Mouse (Mus musculus) myocyte (in vitro differentiated cells): Measurements from ENCODE around the gene Ldlrad3. TPM values are rescaled to one million over a fixed set of nuclear protein-coding genes. Genes with fewer than 3 reads are reported as not detected.

Experiments
- H3K27me3 ChIP-seq: one replicate; pipeline ENCODE4 v1.6.1; 2011; ENCODE audit not compliant: control insufficient read depth, insufficient read depth, insufficient read length
- H3K36me3 ChIP-seq: one replicate; pipeline ENCODE4 v1.6.1; 2011; ENCODE audit not compliant: control insufficient read depth, insufficient read depth
- H3K4me2 ChIP-seq: one replicate; pipeline ENCODE4 v1.6.1; 2011; ENCODE audit warnings: low read depth, control low read depth
- H3K4me3 ChIP-seq: one replicate; pipeline ENCODE4 v1.5.1; 2011; ENCODE audit warnings: mild to moderate bottlenecking, control low read depth, moderate library complexity
- H3K79me2 ChIP-seq: one replicate; pipeline ENCODE4 v1.6.1; 2011; ENCODE audit not compliant: control insufficient read depth, insufficient read depth
- H3ac ChIP-seq: one replicate; pipeline ENCODE4 v1.6.1; 2011; ENCODE audit not compliant: control insufficient read depth, insufficient read length
- CEBPB ChIP-seq: IDR thresholded peaks from 2 replicates; pipeline ENCODE4 v1.6.1; 2011; ENCODE audit warnings: mild to moderate bottlenecking, moderate library complexity; ENCODE audit not compliant: poor library complexity, insufficient read depth, severe bottlenecking
- E2F4 ChIP-seq: IDR thresholded peaks from one replicate; pipeline ENCODE4 v1.6.1; 2011; ENCODE audit warnings: mild to moderate bottlenecking, control low read depth, moderate library complexity; ENCODE audit not compliant: insufficient read depth
- MAX ChIP-seq: IDR thresholded peaks from one replicate; pipeline ENCODE4 v1.6.1; 2011; ENCODE audit warnings: low read depth, mild to moderate bottlenecking, control low read depth
- MYOD1 ChIP-seq, 3 experiments: IDR thresholded peaks; one replicate each; pipeline ENCODE4 v1.6.1; 2011; ENCODE audit warnings: control low read depth in 2 of 3, low read depth in 2 of 3, mild to moderate bottlenecking in 2 of 3, moderate library complexity in 1 of 3; ENCODE audit not compliant: insufficient read length in 2 of 3, control insufficient read depth in 1 of 3
- MYOG ChIP-seq, 3 experiments: IDR thresholded peaks; one replicate each; pipeline ENCODE4 v1.6.1; 2011; ENCODE audit warnings: control low read depth in 2 of 3, low read depth in 2 of 3, mild to moderate bottlenecking in 2 of 3; ENCODE audit not compliant: insufficient read length in 2 of 3, control insufficient read depth in 1 of 3, insufficient read depth in 1 of 3
- POLR2A ChIP-seq: IDR thresholded peaks from one replicate; pipeline ENCODE4 v1.6.1; 2011; ENCODE audit warnings: low read depth, mild to moderate bottlenecking, control low read depth, moderate library complexity; ENCODE audit not compliant: insufficient read length
- POLR2AphosphoS2 ChIP-seq: IDR thresholded peaks from one replicate; pipeline ENCODE4 v1.6.1; 2011; ENCODE audit warnings: low read depth, control low read depth; ENCODE audit not compliant: insufficient read length
- REST ChIP-seq: IDR thresholded peaks from one replicate; pipeline ENCODE4 v1.6.1; 2011; ENCODE audit warnings: mild to moderate bottlenecking, control low read depth, moderate library complexity; ENCODE audit not compliant: insufficient read depth, insufficient read length
- SRF ChIP-seq: IDR thresholded peaks from one replicate; pipeline ENCODE4 v1.6.1; 2011; ENCODE audit warnings: low read depth; ENCODE audit not compliant: control insufficient read depth, insufficient read length
- TCF12 ChIP-seq: IDR thresholded peaks from one replicate; pipeline ENCODE4 v1.6.1; 2011; ENCODE audit warnings: mild to moderate bottlenecking, control low read depth; ENCODE audit not compliant: poor library complexity, insufficient read depth, severe bottlenecking
- TCF3 ChIP-seq: IDR thresholded peaks from one replicate; pipeline ENCODE4 v1.6.1; 2011; ENCODE audit warnings: low read depth, control low read depth; ENCODE audit not compliant: insufficient read length
- USF1 ChIP-seq: IDR thresholded peaks from one replicate; pipeline ENCODE4 v1.6.1; 2011; ENCODE audit warnings: low read depth, mild to moderate bottlenecking, control low read depth, moderate library complexity
- polyA plus RNA-seq: library from polyadenylated mRNA; unstranded; fragments of >200 nt; fragmentation: generic; extraction: Trizol; gene quantifications from one replicate; pipeline ENCODE4 v1.2.1, GENCODE M21; 2012; ENCODE audit warnings: missing spikeins

Ldlrad3 gene
- polyA plus RNA-seq, 1 experiment, result 32.1 TPM

DNA sequence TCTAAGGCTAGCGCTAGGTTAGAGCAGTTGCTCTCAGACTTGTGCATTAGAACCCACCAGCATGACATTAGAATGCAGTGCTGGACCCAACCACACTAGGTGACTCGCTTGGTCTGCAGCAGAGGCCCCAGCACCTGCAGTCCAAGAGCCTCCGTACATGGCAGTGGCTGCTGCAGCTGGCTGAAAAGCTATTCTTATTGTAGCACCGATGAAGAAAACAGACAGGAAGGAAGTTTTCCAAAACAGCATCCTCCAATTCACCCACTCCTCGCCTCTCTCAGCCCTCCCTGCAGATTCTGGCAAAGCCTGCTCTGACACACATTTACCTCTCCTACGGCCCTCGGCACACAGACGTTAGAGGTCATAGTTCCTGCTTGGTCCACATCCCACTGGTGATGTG is 130.0 kb downstream of the Ldlrad3 start:
- H3K4me3 ChIP-seq, result no peak overlapping the region
- no peak for TF ChIP-seq POLR2AphosphoS2
- TF ChIP-seq CEBPB, result no peak
- H3K79me2 ChIP-seq, result no peaks in the 10 kb centered on the region
- peaks cover 32% of the 10 kb centered on the region for H3K36me3 ChIP-seq
- H3K27me3 ChIP-seq, result no peaks in the 10 kb centered on the region
- H3K4me2 ChIP-seq, result no peak overlapping the region
- no peak overlapping the region for H3ac ChIP-seq

GRCm38 (mm10) chr2:102052951-102053660 is 133.1 kb downstream of the Ldlrad3 start:
- no peaks in the 10 kb centered on the region for H3K79me2 ChIP-seq
- H3ac ChIP-seq, result no peak overlapping the region
- H3K4me3 ChIP-seq, result no peak overlapping the region
- H3K27me3 ChIP-seq, result no peaks in the 10 kb centered on the region
- TF ChIP-seq REST (no peak), USF1 (no peak), POLR2AphosphoS2 (no peak), TCF3 (no peak), POLR2A (no peak), MYOG (IDR thresholded peaks at IDR 0.05; ENCODE audit: control insufficient read depth in 1 of 3, insufficient read depth in 1 of 3, insufficient read length in 2 of 3, low read depth in 2 of 3) (no peak), E2F4 (no peak), MYOD1 (IDR thresholded peaks at IDR 0.05; ENCODE audit: control insufficient read depth in 1 of 3, insufficient read length in 2 of 3, low read depth in 2 of 3) (no peak), SRF (no peak), CEBPB (no peak), TCF12 (no peak), MAX (no peak)
- H3K4me2 ChIP-seq, result peak overlapping the region; percentile 37
- peaks cover 9% of the 10 kb centered on the region for H3K36me3 ChIP-seq

GRCm38 (mm10) chr2:102052353-102052752 is 133.8 kb downstream of the Ldlrad3 start:
- H3ac ChIP-seq, result no peak overlapping the region
- no peak for TF ChIP-seq CEBPB
- TF ChIP-seq REST, result no peak
- no peak for TF ChIP-seq TCF3
- no peak for TF ChIP-seq MAX
- TF ChIP-seq POLR2AphosphoS2, result no peak
- no peak for TF ChIP-seq POLR2A
- no peak for TF ChIP-seq MYOG (IDR thresholded peaks at IDR 0.05; ENCODE audit: control insufficient read depth in 1 of 3, insufficient read depth in 1 of 3, insufficient read length in 2 of 3, low read depth in 2 of 3)
- TF ChIP-seq USF1, result no peak
- TF ChIP-seq SRF, result no peak
- no peak for TF ChIP-seq E2F4
- no peak for TF ChIP-seq MYOD1 (IDR thresholded peaks at IDR 0.05; ENCODE audit: control insufficient read depth in 1 of 3, insufficient read length in 2 of 3, low read depth in 2 of 3)
- TF ChIP-seq TCF12, result no peak
- H3K36me3 ChIP-seq, result peaks cover 9% of the 10 kb centered on the region

DNA sequence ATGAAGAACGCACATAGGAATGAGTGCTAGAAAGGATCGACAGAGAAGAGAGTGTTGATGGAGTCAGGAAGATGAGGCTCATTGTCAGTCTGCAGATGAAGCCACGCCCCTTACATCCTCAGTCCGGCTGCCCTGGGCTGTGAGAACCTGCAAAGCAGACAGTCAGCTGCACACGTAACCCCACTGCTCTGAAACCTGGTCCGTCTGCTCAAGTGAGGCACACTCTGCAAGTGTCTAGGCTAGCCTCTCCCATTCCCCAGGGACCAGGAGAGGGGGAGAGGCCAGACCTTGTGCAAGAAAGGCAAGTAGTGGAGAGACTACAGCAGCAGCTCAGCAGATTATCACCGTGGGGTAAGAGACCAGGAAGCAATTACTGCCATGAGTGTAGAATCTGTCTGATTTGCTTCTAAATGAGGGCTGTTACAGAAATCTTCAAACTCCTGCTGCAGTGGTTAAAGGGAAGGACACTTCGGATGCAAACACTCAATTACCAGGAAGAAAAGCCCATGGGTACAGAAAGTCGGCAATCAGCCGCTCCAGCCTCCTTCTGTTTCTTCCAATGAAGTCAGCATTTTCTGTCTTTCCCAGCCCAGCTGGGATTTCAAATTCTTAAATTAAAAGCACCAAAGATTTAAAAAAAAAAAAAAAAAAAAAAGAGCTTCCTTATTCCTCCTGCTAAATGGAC is 136.2 kb downstream of the Ldlrad3 start:
- Histone ChIP-seq H3K27me3 (no peaks in the 10 kb centered on the region), H3ac (no peak overlapping the region), H3K4me3 (no peak overlapping the region), H3K36me3 (peaks cover 5% of the 10 kb centered on the region), H3K79me2 (no peaks in the 10 kb centered on the region), H3K4me2 (no peak overlapping the region)
- TF ChIP-seq MAX (no peak), E2F4 (no peak), REST (no peak), MYOG (IDR thresholded peaks at IDR 0.05; ENCODE audit: control insufficient read depth in 1 of 3, insufficient read depth in 1 of 3, insufficient read length in 2 of 3, low read depth in 2 of 3) (no peak)

More at GRCm38 (mm10) chr2:102052353-102052752, 133.8 kb downstream of the Ldlrad3 start:
- H3K27me3 ChIP-seq, result no peaks in the 10 kb centered on the region
- H3K4me2 ChIP-seq, result no peak overlapping the region
- H3K79me2 ChIP-seq, result no peaks in the 10 kb centered on the region
- H3K4me3 ChIP-seq, result no peak overlapping the region

- H3K36me3 ChIP-seq, result no peaks in the 10 kb centered on the region
- TF ChIP-seq MYOG (IDR thresholded peaks at IDR 0.05; ENCODE audit: control insufficient read depth in 1 of 3, insufficient read depth in 1 of 3, insufficient read length in 2 of 3, low read depth in 2 of 3) (no peak), REST (no peak), E2F4 (no peak), TCF3 (no peak), POLR2A (no peak), USF1 (no peak), MAX (no peak), MYOD1 (IDR thresholded peaks at IDR 0.05; ENCODE audit: control insufficient read depth in 1 of 3, insufficient read length in 2 of 3, low read depth in 2 of 3) (no peak), CEBPB (no peak), SRF (no peak), POLR2AphosphoS2 (no peak), TCF12 (no peak)
- H3K4me3 ChIP-seq, result no peak overlapping the region
- H3K27me3 ChIP-seq, result no peaks in the 10 kb centered on the region
- H3ac ChIP-seq, result no peak overlapping the region
- H3K79me2 ChIP-seq, result no peaks in the 10 kb centered on the region
- no peak overlapping the region for H3K4me2 ChIP-seq
These were observed 137.6 kb downstream of the Ldlrad3 start for GRCm38 (mm10) chr2:102048296-102049175.
